Mouse (Mus musculus) kidney, embryonic 16.5 days (tissue): ENCODE results near the gene Cog1. TPM values are rescaled to one million over a fixed set of nuclear protein-coding genes. Genes with fewer than 3 reads are reported as not detected.

Source experiments
- ATAC-seq: fragments of 200-750 bp; cut with Nextera tagmentation; 2 replicates; pipeline ENCODE4 v1.8.0; 2017; ENCODE audit warnings: moderate TSS enrichment; ENCODE audit not compliant: low FRiP score, low TSS enrichment
- H3K27ac ChIP-seq: fragments of 300-500 bp; sonication (generic); 2 replicates; pipeline ENCODE4 v1.5.1; 2014; ENCODE audit warnings: low read length
- H3K27me3 ChIP-seq: fragments of 300-500 bp; sonication (generic); 2 replicates; pipeline ENCODE4 v1.6.1; 2014; ENCODE audit warnings: low read length, control low read depth, mixed read lengths; ENCODE audit not compliant: insufficient read depth
- H3K36me3 ChIP-seq: fragments of 300-500 bp; sonication (generic); 2 replicates; pipeline ENCODE4 v1.6.1; 2014; ENCODE audit warnings: low read length, control low read depth, mixed read lengths; ENCODE audit not compliant: insufficient read depth
- H3K4me1 ChIP-seq: fragments of 300-500 bp; sonication (generic); 2 replicates; pipeline ENCODE4 v1.6.1; 2014; ENCODE audit warnings: low read length, control low read depth, mixed read lengths; ENCODE audit not compliant: insufficient read depth
- H3K4me2 ChIP-seq: fragments of 300-500 bp; sonication (generic); replicated peaks from 2 replicates; pipeline ENCODE4 v1.6.1; 2014; ENCODE audit warnings: low read depth, low read length
- H3K4me3 ChIP-seq: fragments of 300-500 bp; sonication (generic); 2 replicates; pipeline ENCODE4 v1.5.1; 2014; ENCODE audit warnings: mild to moderate bottlenecking, low read length
- H3K9ac ChIP-seq: fragments of 300-500 bp; sonication (generic); replicated peaks from 2 replicates; pipeline ENCODE4 v1.6.1; 2014; ENCODE audit warnings: low read length
- H3K9me3 ChIP-seq: fragments of 300-500 bp; sonication (generic); 2 replicates; pipeline ENCODE4 v1.6.1; 2016; ENCODE audit warnings: low read length, control low read depth
- WGBS: fragments of 180-500 bp; shearing (Covaris S2); extraction: QIAGEN DNeasy Blood & Tissue Kit; methylation state at CpG from one replicate; pipeline ENCODE4 v1.1.7; 2014; 5-methylcytosine and 5-hydroxymethylcytosine counted together
- polyA plus RNA-seq: library from polyadenylated mRNA; unstranded; fragments of >200 nt; fragmentation: Nextera tagmentation; extraction: Ambion mirVana; gene quantifications from 2 replicates; pipeline ENCODE4 v1.2.1, GENCODE M21; 2015

Cog1 gene
- polyA plus RNA-seq, 1 experiment from 2014 or later: 25.1 TPM

DNA sequence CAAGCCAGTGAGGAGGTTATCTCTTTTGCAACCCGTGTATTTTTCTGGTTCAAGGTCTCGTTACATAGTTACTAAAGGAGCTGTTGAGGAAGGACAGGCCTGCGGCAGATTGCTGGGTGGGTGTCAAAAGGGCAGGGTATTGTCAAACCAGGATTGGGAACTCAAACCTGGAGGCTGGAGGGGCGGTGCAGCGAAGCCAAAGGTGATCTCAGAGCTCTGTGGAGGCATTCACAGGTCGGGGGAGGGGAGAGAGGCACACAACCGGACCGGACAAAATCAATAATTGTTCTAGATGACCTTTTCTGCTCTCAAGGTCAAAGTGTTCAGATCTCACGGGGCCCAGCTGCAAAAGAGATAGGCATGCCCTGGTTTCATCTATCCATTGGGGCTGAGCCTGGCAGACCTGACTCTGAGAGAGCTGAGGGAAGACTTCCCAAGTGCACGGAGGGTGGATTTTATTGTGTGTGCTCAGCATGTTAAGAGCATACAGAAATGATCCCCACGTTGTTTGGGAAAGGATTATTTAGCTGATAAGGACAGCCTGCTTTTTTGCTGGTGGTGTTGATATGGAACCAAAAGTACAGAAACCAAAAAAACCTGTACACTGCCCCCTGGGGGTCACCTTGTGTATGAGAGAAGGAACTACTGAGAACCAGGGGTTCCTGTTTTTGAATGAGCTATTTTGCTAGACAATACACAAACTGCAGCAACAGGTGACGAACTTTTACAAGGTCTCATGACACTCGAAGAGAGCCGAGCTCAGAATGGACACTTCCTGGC lies 31.6 kb upstream of the Cog1 start:
- ATAC-seq: no peak
- H3K4me2 ChIP-seq: no peak overlapping the region

DNA sequence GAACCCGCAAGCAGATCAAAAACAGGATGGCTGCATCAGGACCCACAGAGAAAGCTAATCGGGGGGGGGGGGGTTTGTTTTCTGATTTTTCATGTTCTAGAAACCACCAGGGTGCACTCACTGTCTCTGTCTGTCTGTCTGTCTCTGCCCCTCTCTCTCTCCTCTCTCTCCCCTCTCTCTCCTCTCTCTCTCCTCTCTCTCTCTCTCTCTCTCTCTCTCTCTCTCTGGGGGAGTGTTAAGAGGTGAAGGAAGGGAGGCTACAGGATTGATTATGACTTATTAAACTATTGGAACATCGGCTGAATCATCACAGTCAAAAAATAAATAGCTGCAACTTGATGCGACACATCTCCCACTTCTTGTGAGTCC lies 30.7 kb upstream of the Cog1 start:
- Histone ChIP-seq H3K36me3 (no peaks in the 10 kb centered on the region), H3K27me3 (peaks cover 36% of the 10 kb centered on the region)
- 15% methylated on average over 4 of the region's 4 CpGs for WGBS

More for the DNA sequence above, 31.6 kb upstream of the Cog1 start:
- Histone ChIP-seq H3K4me1 (peaks cover 28% of the 10 kb centered on the region), H3K9ac (no peak overlapping the region), H3K27ac (no peak overlapping the region), H3K4me3 (no peak overlapping the region), H3K36me3 (no peaks in the 10 kb centered on the region), H3K9me3 (no peaks in the 10 kb centered on the region), H3K27me3 (peaks cover 36% of the 10 kb centered on the region)
- 37% methylated on average over 14 of the region's 14 CpGs for WGBS

DNA sequence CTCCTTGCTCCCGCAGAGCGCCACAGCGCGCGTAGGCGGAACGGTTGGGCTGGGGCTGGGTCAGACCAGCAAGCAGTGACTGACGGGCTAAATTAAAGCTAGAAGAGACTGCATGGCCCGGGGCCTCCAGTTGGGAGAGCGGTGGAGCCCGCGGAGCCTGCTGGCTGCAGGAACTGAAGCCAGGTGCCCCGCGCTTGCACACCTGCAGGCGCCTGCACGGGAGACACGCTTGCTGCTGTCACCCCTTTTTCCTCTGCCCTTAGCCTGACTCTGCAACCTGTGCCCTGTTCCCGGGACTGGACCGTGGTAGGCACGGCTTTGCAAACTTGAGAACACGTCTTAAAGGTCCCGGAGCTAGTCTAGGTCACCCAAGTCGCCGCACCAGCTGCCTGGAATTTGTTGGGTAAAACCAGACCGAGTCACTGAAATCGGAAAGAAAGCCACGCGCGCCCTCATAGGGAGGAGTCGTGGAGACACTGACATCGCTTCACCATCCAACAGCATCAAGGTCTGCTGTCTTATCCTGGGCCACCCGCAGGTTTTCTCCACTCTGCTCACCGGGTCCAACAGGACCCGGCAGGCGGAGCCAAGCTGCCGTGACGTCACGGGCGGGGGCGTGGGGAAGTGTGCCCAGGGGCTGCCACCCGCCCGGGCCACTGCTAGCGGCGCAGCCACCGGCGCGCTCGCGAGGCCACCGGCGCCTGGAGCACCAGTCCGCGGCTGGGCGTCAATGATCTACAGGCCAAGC lies 30.1 kb upstream of the Cog1 start, which contains the start of gene Sstr2:
Sstr2 (plus strand) TSS at position 671 of the 748 bp plus-strand sequence.
- H3K4me1 ChIP-seq: peaks cover 26% of the 10 kb centered on the region
- peak; percentile 84 for ATAC-seq
- peaks cover 36% of the 10 kb centered on the region for H3K27me3 ChIP-seq
- peak within 1 kb of the TSS; percentile 94 for H3K4me2 ChIP-seq
- no peaks in the 10 kb centered on the region for H3K36me3 ChIP-seq
- H3K9ac ChIP-seq: peak within 1 kb of the TSS; percentile 65
- no peaks in the 10 kb centered on the region for H3K9me3 ChIP-seq
- H3K4me3 ChIP-seq: peak within 1 kb of the TSS; percentile 51
- no peak within 1 kb of the TSS for H3K27ac ChIP-seq
- under 1% methylated on average over 54 of the region's 54 CpGs for WGBS

More for the DNA sequence above, 30.7 kb upstream of the Cog1 start:
- peak overlapping the region; percentile 94 for H3K4me2 ChIP-seq
- H3K27ac ChIP-seq: no peak overlapping the region
- no peaks in the 10 kb centered on the region for H3K9me3 ChIP-seq
- peak overlapping the region; percentile 65; the same call in 1 of the 2 replicates for H3K9ac ChIP-seq
- no peak for ATAC-seq
- peak overlapping the region; percentile 51 for H3K4me3 ChIP-seq
- H3K4me1 ChIP-seq: peaks cover 26% of the 10 kb centered on the region

DNA sequence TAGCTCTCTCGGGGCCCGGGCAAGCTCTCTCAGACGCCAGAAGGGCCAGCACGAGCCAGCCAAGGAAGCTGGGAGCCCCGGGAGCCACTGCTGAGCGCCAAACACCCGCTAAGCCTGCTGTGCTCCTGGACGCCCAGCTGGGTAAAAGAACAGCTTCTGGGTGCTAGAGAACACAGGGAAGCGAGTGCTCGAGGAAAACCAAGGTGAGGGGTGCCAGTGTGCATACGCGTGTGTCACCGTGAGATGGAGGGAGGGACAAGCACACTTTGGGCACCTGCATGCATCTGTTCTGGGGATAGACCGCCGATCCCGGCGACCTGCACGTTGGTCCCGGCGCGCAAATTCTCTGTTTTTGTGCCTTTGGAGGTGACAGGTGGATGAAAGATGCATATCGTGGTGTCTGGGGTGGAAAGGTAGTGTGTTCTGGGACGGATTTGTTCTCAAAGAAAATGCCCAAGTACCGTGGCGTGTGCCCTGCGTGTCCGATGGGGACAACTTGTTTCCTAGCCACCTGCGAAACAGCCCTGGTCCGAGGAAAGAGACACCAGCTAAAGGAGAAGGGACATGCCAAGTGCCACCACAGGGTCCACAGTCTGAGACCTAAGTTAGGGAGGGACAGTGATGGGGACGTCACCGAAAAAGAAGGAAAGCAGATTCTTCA lies 29.4 kb upstream of the Cog1 start:
- Histone ChIP-seq H3K9ac (peak overlapping the region; percentile 65), H3K27ac (no peak overlapping the region), H3K4me2 (peak overlapping the region; percentile 94), H3K4me3 (peak overlapping the region; percentile 51), H3K9me3 (no peaks in the 10 kb centered on the region), H3K4me1 (peaks cover 26% of the 10 kb centered on the region), H3K27me3 (peaks cover 36% of the 10 kb centered on the region), H3K36me3 (no peaks in the 10 kb centered on the region)
- 2% methylated on average over 31 of the region's 31 CpGs for WGBS
- ATAC-seq: no peak; the same call in 1 of the 2 replicates

DNA sequence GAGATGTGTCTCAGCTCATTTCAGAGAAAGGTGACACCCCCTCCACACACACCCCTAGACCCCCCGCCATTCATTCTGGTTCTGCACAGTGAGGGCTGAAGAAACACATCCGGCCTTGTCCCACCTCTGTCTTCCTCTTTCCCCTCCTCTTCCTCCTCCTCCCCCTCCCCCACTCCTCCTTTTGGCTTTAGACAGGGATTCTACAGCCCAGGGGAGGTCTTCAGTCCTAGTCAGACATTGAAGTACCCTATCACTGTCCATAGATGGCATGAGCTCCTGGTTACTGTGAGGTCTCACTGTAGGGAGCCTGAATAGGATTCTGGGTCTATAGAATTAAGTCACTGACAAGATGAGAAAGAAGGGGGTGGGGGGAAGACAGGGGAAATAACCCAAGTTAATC lies 28.0 kb upstream of the Cog1 start:
- Histone ChIP-seq H3K4me3 (no peak overlapping the region), H3K27ac (no peak overlapping the region), H3K4me1 (peaks cover 26% of the 10 kb centered on the region), H3K9me3 (no peaks in the 10 kb centered on the region), H3K27me3 (peaks cover 36% of the 10 kb centered on the region), H3K36me3 (no peaks in the 10 kb centered on the region), H3K4me2 (no peak overlapping the region), H3K9ac (no peak overlapping the region)
- 72% methylated on average over 2 of the region's 2 CpGs for WGBS
- no peak for ATAC-seq

DNA sequence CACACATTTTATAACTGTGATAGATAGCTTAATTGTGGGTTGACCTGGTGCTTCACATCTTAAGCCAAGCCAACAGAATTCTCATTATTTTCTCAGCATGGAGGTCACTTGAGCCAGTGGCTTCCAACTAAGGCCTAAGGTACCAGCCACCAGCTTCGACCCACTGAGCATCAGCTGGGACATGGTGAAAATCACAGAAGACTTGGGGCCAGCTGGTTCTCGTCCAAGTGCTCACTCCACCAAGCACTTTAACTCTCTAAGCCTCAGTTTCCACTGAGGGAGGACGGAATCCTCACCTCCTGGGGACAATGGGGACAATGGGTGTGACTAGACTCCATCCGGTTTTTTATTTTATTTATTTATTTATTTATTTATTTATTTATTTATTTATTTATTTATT lies 26.9 kb upstream of the Cog1 start:
- Histone ChIP-seq H3K4me1 (peaks cover 26% of the 10 kb centered on the region), H3K4me3 (no peak overlapping the region), H3K9ac (no peak overlapping the region), H3K36me3 (no peaks in the 10 kb centered on the region), H3K27me3 (peaks cover 36% of the 10 kb centered on the region), H3K9me3 (no peaks in the 10 kb centered on the region), H3K4me2 (no peak overlapping the region), H3K27ac (no peak overlapping the region)
- no peak for ATAC-seq
- WGBS: 84% methylated on average over 4 of the region's 4 CpGs

DNA sequence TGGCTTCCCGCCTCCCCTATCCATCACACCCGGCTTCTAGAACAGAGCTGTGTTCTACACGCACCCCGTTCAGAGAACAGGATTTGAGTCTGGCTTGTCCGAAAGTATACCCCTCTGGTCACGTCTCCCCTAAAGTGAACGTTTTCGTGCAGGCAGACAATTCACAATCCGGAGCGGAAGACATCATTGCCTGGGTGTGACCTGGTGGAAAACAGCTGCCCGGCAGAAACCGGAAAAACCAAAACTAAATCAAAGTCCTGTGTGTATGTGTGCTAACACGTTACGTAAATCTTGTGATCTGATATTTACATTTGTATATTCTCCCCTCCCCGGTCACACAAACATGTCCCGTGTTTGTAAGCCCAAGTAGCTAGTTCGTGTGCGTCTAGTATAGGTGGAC lies 23.5 kb upstream of the Cog1 start:
- H3K36me3 ChIP-seq: no peaks in the 10 kb centered on the region
- no peak overlapping the region for H3K27ac ChIP-seq
- H3K4me2 ChIP-seq: no peak overlapping the region
- H3K4me3 ChIP-seq: no peak overlapping the region
- no peak for ATAC-seq
- H3K9ac ChIP-seq: no peak overlapping the region
- H3K4me1 ChIP-seq: no peaks in the 10 kb centered on the region
- no peaks in the 10 kb centered on the region for H3K9me3 ChIP-seq
- H3K27me3 ChIP-seq: peaks cover 17% of the 10 kb centered on the region
- WGBS: 91% methylated on average over 18 of the region's 18 CpGs

DNA sequence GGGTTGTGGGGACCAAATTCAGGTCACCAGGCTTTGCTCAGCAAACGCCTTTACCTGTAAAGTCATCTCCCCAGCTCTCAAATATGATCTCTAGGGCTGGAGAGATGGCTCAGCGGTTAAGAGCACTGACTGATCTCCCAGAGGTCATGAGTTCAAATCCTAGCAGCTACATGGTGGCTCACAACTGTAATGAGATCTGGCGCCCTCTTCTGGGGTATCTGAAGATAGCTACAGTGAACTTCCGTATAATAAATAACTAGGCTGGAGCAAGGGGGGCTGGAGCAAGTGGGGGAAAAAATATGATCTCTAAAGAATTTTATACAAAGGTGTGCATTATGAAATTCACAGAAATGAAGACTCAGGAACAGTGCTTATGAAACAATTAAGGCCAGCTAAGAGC lies 21.2 kb upstream of the Cog1 start:
- H3K27me3 ChIP-seq: no peaks in the 10 kb centered on the region
- H3K36me3 ChIP-seq: no peaks in the 10 kb centered on the region
- WGBS: 57% methylated on average over 4 of the region's 4 CpGs
- H3K4me2 ChIP-seq: no peak overlapping the region
- H3K9ac ChIP-seq: no peak overlapping the region
- no peaks in the 10 kb centered on the region for H3K9me3 ChIP-seq
- no peak for ATAC-seq
- H3K4me1 ChIP-seq: no peaks in the 10 kb centered on the region; the same call in 1 of the 2 replicates
- no peak overlapping the region for H3K4me3 ChIP-seq
- H3K27ac ChIP-seq: no peak overlapping the region

DNA sequence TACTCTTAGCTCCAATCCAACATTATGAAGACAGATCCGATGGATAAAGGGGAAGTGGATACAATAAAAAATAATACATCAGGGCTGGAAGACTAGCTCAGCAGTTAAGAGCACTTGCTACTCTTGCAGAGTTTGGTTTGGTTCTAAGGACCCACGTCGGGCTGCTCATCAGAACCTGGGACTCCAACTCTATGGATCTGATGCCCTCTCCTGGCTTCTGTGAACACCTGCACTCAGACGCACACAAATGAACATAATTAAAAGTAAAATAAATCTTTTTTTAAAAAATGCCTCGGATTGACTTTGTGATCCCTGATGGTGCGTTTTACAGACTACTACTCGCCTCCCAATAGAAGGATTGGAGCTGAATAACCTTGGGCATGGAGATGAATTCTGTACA lies 18.3 kb upstream of the Cog1 start:
- no peaks in the 10 kb centered on the region for H3K36me3 ChIP-seq
- WGBS: 56% methylated on average over 7 of the region's 7 CpGs
- no peak overlapping the region for H3K4me2 ChIP-seq
- no peak for ATAC-seq
- no peak overlapping the region for H3K9ac ChIP-seq
- H3K4me1 ChIP-seq: no peaks in the 10 kb centered on the region; the same call in 1 of the 2 replicates
- H3K4me3 ChIP-seq: no peak overlapping the region
- no peaks in the 10 kb centered on the region for H3K27me3 ChIP-seq
- H3K27ac ChIP-seq: no peak overlapping the region
- no peaks in the 10 kb centered on the region for H3K9me3 ChIP-seq
